Mouse (Mus musculus) embryo, embryonic 11 days (tissue): ENCODE data around the gene Syk.

Source experiments
- DNase-seq: peaks from one replicate; pipeline ENCODE4 v3.0.0-alpha.2; 2015

Gene Syk

GRCm38 (mm10) chr13:52654081-52654829 is 71.3 kb downstream of the Syk start:
- no peak for DNase-seq

DNA sequence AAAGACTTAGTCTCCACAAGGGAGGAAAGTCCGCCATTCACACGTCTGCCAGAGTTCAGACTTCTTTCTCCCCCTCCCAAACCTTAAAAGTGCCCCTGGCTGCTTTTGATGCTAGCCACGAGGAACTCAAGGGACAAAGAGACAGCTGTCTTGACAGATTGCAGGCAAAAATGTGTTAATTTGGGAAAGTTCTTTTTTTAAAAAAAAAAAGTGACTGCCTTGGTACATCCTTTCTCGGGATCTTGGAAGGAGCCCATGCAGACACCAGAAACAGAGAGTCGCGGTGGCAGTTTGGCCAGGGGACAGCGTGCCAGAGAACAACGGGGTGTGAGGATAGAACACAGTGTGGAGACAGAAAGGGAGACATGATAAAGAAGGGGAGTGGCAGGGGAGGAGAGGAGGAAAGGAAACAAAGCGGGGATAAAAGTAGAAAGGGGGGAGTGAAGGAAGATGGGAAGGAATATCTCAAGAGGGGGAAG is 71.9 kb downstream of the Syk start:
- no peak for DNase-seq

DNA sequence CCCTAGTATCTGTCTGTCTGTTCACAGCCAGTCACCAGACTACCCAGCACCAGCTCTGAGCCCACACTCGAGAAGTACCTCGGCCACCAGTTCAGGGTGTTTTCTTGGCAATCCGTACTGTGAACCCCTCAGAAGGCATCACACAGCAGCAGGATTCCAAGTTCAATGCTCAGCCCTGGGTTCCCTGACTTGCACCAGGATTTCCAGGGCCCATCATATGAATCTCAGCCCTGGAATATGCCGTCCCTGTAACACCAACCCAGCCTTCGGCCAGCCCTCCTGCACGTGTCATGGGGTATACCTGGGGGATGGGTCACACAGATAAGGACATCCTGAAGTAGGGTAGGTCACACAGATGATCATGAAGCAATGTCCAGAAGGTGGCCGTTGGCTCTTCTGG is 75.0 kb downstream of the Syk start:
- DNase-seq = no peak

DNA sequence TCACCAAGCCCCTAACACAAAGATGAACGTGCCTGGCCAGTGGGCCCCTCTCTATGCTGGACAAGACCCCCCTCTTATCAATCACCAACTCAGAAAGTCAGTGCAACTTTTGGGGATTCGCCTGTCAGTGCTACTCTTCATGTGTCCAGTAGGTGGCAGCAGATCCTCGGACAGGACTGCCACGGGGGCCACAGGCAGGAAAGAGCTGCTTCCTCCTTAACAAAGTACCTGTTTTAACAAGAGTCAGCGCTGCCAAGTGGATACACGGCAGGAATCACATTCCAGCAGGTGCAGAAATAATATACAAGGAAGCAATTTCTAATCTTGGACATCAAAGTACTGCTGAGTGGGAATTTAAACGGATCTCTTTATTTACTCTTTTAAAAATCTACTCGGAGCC is 75.5 kb downstream of the Syk start:
- DNase-seq = peak; percentile 76

- no peak for DNase-seq
Measured at GRCm38 (mm10) chr13:52659171-52659665, 76.2 kb downstream of the Syk start.

DNA sequence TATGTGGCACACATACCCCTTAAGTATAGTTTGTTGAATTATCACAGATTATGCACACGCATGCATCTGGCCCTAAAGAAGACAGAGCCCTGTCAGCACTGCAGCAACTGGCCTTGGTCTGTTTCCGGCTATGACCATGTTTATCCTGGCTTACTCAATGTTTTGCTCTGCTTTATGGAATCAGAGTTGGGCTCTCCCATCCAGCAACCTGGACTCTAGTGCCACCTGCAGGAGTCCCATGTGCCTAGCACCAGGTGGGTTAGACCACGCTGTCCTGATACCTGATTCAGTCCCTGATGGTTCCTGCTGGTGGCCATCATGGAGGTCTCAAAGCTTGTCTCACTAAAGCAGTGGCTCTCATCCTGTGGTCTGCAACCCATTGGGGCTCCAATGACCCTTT is 86.9 kb downstream of the Syk start:
- DNase-seq = no peak

GRCm38 (mm10) chr13:52673272-52673671 is 90.3 kb downstream of the Syk start:
- no peak for DNase-seq

GRCm38 (mm10) chr13:52673856-52674255 is 90.9 kb downstream of the Syk start:
- DNase-seq = no peak

DNA sequence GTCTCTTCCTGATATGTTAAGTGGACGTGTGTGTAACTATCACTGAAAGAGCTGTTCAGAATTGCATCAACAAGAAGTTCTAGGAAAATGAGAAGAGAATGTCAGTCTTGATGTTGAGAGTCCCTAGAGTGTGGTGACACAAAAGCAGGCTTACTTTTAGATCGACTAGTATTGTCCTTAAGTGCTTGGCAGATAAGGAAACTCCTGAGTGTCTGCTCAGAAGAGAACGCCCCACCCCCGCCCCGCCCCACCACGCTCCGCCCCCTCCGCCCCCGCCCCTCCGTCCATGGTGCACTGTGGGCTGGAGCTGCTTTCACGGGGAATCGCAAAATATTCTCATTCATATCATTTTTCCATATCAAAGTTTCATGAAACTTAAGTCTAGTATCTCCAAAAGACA is 91.9 kb downstream of the Syk start:
- DNase-seq = no peak

DNA sequence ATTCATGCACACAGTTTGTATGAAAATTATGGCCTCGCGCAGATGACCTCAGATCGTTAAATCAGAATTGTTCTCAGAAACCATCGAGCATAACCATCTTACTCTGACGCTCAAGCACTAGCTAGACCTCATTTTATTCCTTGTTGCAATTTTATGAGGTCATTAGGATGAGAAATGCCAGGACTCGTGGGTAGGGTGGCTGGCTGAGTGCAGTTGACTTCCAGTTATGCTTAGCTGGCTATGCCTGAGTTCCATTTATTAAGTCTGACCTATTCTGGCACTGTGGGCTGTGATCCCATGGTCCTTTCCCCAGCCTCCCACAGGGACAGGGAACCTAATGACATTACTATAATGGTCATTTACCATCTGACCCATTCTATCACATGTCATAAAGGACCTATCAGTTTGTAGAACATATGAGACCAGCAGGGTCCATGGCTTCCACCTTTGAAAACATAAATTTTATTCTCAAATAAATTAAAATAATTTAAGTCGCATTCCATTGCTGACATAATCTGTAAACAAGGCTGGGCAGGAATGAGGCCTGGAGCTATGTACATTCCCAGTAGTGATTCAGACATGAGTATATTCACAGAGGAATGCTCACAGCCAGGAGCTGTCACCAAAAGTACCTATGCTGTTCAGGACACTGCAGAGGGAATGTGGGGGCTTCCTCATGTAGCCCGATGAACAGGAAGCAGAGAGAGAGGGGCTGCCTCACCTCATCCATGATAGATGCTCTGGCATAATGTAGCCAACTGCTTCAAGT is 92.7 kb downstream of the Syk start:
- no peak for DNase-seq

DNA sequence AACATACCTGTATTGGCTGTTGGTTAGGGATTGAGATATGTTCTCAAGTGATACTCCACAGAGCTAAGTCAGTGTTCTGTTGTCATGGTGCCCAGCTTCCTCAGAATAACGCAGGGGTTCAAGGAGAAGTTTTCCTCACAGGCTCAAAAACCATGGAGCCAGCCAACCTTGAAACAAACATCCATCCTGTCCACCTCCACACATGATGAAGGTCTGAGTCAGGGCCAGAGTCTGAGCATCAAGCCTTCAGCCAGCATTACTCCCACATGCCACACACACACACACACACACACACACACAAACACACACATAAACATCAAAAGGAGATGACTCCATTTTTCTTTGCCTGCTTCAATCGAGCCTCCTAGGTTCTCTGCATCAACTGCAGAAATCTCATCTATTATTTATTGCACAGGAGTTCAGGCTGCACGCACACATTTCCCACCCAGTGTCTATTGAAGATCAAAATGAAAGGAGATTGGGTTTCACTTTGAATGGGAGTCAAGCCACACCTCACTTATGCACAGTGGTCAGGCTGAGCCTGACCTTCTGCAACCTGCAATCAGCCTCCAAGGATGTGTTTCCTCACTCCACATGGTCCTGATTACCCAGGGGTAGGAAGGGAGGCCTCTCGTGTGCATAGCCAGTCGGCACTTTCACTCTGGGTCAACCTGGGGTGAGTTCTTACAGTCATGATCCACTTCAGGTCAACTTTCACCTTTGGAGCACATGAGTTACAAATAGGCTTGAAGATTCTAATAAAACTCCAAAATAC is 93.9 kb downstream of the Syk start:
- peak; percentile 32 for DNase-seq

DNA sequence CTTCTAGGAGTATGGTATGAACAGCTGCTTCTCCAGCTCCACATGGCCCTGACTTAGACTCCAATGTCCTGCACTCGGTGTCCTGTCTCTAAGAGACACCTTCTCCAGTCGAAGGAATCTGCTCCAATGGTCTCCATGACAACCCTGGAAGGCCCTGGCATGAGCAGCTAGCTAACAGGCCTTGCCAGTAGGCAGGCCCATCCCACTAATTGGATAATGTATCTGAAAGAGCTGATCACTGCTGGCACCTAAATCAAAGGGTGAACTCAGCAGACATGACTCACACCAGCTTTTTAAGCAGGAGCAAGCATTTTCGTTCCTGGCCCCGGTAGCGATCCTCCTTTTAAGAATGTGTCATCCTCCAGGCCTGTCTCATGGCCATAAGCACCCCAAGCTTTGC is 96.9 kb downstream of the Syk start:
- no peak for DNase-seq

- no peak for DNase-seq
Measured at GRCm38 (mm10) chr13:52682107-52682506, 99.1 kb downstream of the Syk start.

DNA sequence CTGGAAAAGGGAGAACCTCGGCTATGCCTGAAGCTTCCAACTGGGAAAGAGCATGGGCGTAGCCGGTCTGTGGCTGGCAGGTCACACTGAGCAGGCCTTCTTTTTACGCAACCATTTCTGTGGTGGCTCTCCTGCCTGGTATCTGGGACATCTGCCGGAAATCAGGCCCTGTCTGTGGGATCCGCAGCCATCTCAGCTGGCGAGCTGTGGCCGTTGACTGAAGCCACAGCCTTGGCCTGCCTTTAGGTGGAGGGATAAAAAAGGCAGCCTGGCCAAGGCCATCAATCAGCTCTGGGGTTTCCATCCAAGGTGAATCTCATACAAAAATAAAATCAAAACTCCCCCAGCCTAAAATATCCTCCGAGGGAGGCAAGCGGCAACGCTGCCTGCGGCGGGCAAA is 107.5 kb downstream of the Syk start:
- DNase-seq = no peak

GRCm38 (mm10) chr13:52692311-52692710 is 109.3 kb downstream of the Syk start:
- no peak for DNase-seq

DNA sequence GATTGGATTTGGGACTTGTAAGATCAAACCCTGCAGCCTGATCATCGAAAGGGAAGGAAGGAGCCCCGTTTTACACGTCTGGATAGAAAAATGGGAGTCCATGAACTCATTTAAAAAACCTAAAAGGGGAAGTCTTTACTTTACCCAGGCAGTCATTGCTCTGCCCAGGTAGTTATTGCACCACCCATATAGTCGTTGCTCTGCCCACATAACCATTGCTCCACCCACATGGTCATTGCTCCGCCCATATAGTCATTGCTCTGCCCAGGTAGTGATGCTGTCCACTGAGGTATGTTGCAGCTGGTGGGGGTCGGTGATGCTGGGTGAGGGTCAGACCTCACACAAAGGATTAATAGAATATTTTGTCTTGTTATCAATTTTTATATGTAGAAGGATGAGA is 111.9 kb downstream of the Syk start:
- DNase-seq = no peak
